Mouse (Mus musculus) fat pad, adult 2 months (tissue): ENCODE results near the gene Kat5.
A peak's percentile ranks its signal among the peaks of the same experiment; 100 is the strongest.

Experiments
- DNase-seq: peaks from one replicate; pipeline ENCODE4 v3.0.0-alpha.2; 2011; ENCODE audit warnings: low read depth, low spot score; ENCODE audit errors: extremely low read depth

Kat5 gene

DNA sequence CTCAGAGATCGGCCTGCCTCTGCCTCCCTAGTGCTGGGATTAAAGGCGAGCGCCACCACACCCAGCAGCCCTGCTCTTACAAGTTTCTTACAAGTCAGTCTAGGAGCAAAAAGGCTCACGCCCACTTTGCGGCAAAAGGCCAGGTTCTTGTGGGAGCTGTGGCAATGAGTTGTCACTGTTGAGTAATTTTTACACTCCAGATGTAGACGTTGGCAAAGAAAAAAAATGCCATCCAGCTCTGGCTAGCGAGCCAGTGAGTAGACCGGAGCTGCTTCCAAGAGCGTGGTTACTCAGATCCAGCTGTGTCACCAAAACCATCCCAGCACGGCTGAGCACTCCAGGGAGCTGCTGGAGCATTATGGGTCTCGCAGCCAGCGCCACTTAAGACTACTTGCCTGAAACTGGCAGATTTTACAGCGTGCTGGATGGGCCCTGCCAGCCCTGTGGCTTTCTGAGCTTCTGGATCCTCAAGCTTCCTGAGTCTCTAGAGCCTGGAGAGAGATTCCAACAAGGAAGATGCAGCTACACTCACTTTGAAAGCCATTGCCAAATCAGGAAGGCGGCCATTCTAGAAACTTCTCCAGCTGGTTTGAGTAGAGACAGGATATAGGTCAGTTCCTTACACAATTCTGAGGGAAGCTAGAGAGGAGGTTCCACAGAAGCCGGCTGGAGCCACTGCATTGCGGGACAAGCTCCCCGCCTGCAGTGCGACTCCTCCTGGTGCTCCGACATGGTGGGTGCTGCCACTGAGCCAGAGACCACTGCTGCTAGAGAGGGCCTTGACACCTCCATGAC is 37.5 kb downstream of the Kat5 start:
- peak; percentile 95 for DNase-seq

GRCm38 (mm10) chr19:5571831-5572230 is 38.2 kb downstream of the Kat5 start:
- no peak for DNase-seq

DNA sequence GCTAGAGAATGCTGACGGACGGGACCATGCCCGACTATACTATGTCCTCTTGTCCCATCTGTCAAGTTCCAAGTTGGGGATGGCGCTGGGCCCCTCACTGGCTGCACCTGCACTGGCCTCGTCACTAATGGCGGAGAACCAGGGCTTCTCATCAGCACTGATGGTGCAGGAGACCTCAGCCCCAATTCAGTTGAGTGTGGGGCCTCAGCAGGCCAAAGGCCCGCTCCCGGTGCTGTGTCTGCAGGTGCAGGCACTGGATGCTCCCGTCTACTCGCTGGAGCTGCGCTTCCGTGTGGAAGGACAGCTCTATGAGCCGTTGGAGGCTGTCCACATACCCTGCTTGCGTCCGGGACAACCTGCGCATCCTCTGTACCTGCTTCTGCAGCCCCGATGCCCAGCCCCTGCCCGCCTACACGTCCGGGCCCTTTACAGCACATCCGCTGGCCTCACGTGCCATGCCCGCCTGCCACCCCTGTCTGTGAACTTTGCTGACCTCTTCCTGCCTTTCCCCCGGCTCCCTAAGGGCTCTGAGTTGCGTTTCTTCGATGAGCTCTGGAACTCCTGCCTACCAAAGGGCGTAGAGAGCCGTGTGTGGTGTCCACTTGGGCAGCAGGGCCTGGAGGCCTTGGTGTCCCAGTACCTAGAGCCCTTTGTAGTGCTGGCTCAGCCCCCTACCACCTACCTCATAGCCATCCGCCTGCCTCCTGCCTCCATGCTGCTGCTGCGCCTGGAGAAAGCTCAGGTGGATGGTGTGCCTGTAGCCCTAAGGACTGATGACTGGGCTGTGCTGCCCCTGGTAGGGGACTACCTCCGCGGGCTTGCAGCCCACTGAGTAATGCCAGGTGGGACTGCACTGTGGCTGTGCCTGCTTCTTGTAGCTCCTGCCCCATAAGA is 39.4 kb downstream of the Kat5 start:
- DNase-seq, result no peak

DNA sequence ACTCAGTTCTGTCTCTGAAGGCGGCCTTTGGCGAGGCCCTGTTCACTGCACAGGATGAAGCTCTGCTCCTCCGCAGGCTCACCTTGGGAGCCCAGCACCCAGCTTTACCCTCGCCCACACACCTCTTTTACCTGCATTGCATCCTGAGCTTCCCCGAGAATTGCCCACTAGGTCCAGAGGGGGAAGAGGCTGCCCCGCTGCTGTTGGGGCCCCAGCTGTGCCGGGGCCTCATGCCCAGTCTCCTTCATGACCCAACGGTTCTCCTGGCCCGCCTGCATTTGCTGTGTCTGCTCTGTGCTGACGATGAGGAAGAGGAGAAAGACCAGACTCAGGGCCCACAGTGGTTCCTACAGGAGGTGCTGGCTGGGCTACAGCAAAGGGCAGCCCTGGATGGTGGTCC is 40.5 kb downstream of the Kat5 start:
- no peak for DNase-seq

DNA sequence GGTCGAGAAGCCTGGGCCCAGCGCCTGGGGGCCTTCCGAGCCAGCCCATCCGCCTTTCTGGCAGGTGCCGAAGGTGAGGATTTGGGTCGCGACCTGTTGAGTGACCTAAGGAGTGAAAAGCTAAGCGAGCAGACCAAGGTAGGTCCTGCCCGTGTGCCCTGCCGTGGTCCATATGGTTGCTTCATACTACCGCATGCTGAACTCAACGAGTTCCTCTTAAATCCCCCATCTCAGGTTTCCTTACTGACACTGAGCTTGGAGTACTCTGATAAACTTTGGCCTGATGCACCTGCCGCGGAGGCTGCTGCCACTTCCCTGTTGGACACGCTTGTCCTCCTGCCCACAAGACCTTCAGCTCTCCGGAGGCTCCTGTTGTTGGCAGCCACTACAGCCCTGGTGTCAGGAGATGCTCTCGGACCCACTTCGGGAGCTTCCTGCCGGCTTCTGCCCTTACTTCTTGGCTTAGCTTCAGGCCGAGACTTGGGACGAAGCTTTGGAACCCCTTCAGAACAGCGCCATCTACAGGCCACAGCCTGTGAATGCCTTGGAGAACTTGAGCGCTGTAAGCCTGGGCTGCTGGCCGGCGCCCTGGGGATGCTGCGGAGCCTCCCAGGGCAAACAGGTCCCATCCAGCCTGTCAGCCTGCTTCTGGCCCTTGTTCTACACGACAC is 41.4 kb downstream of the Kat5 start:
- DNase-seq, result no peak

- no peak for DNase-seq
Measured at GRCm38 (mm10) chr19:5567534-5568469, 42.2 kb downstream of the Kat5 start, which contains the start of gene Ap5b1. Gene Ap5b1 (plus strand): TSS chr19:5568025.

DNA sequence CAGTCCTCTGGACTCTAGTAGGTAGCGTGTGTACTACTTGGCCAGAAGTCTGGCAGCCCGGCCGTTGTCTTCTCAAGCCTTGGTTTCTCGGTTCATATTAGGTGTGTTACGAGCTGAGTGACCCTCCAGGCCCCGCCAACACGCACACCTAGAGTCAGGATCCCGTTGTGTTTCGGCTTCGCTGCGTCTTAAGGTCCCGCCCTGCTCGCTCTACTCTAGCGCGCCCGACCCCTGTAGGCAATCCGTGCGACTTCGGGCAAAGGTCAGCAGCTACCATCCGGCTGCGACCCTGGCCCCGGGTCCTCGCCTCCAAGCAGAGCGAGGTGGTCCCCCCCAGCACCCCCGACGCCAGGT is 42.9 kb downstream of the Kat5 start:
- no peak for DNase-seq

GRCm38 (mm10) chr19:5566316-5566715 is 43.7 kb downstream of the Kat5 start:
- DNase-seq, result no peak

DNA sequence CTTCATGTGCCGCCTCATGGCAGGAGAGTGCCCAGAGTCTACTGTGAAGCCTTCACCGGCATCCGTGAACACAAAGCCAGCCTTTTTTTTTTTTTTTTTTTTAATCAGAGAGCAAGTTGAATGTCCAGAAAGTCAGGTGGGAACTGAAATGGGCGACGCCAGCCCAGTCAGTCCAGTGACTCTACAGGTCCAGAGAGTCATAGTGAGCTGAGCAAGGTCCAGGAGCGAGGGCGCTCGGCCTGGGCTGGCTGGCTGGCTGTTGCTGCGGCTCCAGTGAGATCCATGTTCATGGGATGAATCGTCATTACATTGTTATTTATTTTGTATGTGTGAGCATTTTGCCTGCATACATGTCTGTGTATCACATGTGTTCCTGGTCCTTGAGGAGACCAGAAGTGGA is 47.3 kb downstream of the Kat5 start:
- no peak for DNase-seq

DNA sequence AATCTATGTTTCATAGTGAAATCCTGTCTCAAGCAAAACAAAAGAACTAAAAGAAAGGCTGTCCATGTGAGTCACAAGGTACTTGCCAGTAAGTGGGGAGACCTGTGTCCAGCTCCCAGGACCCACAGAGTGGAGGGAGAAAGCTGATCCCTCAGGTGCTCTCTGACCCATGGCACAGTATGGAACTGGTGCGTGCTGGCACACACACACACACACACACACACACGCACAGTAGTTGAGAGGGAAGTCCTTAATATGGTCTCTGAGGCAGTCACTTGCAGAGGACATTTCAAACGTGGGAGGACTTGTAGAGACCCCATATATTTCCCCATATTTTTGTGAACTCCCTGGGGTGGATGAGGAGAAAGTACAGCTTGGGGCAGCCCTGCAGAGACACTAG is 48.2 kb downstream of the Kat5 start:
- no peak for DNase-seq

DNA sequence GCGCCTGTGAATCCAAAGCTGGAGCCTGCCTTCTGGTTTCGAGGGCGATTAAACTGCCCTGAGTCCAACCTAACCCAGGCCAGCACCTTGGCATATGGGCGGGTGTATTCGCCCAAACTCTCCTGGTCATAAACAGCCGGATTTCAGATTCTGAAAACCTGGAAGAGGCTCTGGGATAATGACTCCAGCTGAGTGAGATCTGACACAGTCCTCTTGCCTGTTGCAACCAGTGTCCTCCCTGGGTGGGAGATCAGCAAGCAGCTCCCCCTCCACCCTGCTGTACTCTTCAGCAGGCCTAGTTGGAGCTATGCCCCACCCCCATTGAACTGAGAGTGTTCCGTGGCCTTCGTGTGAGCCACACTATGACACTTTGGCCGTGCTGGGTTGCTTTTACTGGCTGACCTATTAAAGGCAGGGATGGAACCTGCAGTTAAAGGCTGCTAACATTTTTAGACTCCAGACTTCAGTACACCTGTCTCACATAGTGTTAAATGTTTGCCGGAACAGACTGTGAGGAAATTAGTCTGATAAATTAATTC is 48.7 kb downstream of the Kat5 start:
- DNase-seq, result no peak

GRCm38 (mm10) chr19:5560457-5561041 is 49.5 kb downstream of the Kat5 start, which contains the start of gene Ovol1:
Gene Ovol1 (minus strand): TSS chr19:5560646.
- no peak for DNase-seq

DNA sequence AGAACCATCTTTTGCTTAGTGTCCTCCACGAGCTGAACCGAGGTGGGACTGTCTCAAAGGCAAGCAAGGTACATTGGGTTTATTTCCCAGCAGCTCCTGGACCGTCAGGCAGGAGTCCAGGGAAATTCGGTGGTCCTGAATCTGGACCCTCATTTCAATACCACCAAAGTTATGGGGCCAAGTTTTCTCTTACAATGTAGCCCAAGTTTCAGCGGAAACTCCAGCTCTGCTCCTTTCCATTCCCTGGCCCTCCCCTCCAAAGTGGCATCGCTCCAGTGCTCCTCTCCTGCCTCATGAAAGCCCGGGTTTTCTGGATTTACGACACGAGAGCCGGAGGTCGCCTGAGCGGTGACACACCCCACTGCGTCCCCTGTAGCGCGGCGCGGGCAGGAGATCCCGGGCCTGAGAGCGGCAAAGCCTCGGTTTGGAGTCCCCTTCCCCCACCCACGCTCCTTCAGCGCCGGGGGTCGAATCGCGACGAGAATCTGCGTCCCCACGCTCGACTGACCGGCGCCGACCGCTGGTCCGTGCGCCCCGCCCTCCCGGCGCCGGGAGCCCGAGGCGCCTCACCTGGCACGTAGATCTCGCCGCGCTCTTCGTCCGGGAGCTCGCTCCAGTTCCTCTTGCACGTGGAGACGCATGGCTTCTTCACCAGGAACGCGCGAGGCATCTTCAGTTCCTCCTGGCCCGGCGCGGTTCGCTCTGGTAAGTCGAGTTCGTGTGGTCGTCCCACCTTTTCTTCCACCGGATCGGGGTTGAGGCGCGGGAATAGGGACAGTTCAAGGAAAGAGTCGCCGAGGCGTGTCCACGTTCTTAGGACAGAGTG is 50.2 kb downstream of the Kat5 start:
- DNase-seq, result no peak

DNA sequence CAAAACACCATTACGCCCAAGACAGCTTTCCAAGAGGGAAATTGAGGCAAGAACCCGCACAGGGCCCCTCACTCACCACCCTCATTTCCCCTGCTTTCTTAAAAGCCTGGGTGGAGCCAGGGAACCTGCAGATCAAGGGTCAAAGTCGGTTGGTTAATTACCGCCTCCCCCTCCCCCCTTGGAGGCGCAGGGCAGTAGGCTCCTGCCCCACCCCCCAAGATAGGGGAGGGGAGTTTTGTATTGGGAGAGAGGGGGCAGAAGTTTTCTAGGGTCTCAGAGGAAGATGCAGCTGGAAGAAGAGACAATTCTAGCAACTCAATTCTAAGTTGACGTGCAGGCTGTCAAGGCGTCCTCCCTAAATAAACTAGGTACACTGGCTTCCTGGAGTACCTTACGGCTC is 50.8 kb downstream of the Kat5 start:
- DNase-seq, result no peak

- DNase-seq, result no peak
Measured at GRCm38 (mm10) chr19:5558770-5559169, 51.3 kb downstream of the Kat5 start.

GRCm38 (mm10) chr19:5558169-5558568 is 51.9 kb downstream of the Kat5 start:
- no peak for DNase-seq

GRCm38 (mm10) chr19:5554212-5554611 is 55.8 kb downstream of the Kat5 start:
- DNase-seq, result no peak

GRCm38 (mm10) chr19:5553802-5554201 is 56.2 kb downstream of the Kat5 start:
- DNase-seq, result no peak
